26 mouse cellular contexts compared by ENCODE assay signal in the genomic region with DNA sequence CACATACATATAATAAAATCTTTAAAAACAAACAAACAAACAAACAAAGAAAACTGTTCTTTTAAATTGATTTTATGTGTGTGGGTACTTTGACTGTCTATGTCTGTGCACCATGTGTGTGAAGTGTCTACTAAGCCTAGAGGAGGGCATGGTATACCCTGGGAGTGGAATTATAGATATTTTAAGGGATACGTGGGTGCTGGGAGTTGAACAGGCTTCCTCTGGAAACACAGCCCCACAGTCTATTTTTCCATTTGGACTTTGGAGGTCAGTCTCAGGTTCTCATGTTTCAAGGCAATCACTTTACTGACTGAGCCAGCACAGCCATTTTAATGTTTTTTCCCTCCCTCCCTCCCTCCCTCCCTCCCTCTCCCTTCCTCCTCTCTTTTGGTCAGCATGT.
"Had no signal": no experiment of that assay in that cellular context is flagged by ENCODE, and none has a peak within 500 bp of the region (broad histone marks: within the 10 kb centered on the region; RNA-seq: fewer than 3 reads in every experiment).

No protein-coding gene starts in this region.

- H3K36me3 ChIP-seq: heart, embryonic 10.5 days; heart, embryonic 12.5 days; hindbrain, embryonic 10.5 days; hindbrain, embryonic 12.5 days; intestine, embryonic 15.5 days; liver, embryonic 13.5 days had no signal

- H3K9me3 ChIP-seq: heart, embryonic 10.5 days; heart, embryonic 12.5 days; hindbrain, embryonic 10.5 days; hindbrain, embryonic 12.5 days; intestine, embryonic 15.5 days; liver, embryonic 13.5 days had no signal

- ATAC-seq: forebrain, postnatal 0 days; hindbrain, embryonic 16.5 days; inflammation-experienced regulatory T-cells, adult 6 months; intestine, embryonic 15.5 days; intestine, postnatal 0 days had no signal

- H3K4me1 ChIP-seq: heart, embryonic 10.5 days; heart, embryonic 12.5 days; hindbrain, embryonic 12.5 days; intestine, embryonic 15.5 days; liver, embryonic 13.5 days had no signal

- H3K9ac ChIP-seq: forebrain, postnatal 0 days; heart, embryonic 12.5 days; hindbrain, embryonic 12.5 days; hindbrain, embryonic 14.5 days; intestine, embryonic 15.5 days; liver, embryonic 13.5 days had no signal

- H3K4me2 ChIP-seq: heart, embryonic 12.5 days; hindbrain, embryonic 12.5 days; hindbrain, embryonic 14.5 days; intestine, embryonic 15.5 days; liver, embryonic 11.5 days; liver, embryonic 13.5 days had no signal

- H3K27ac ChIP-seq: gastrocnemius, adult 2 months; heart, embryonic 10.5 days; hindbrain, embryonic 10.5 days; hindbrain, embryonic 12.5 days; hindbrain, embryonic 14.5 days; intestine, embryonic 15.5 days; left cerebral cortex, adult 2 months; liver, embryonic 13.5 days had no signal

- DNase-seq: forebrain, postnatal 0 days; gastrocnemius, adult 2 months; gastrocnemius, postnatal 10 days; gastrocnemius, postnatal 25 days; heart, adult 18-20 months; heart, postnatal 10 days; heart, postnatal 4 days; kidney, adult 18-20 months; kidney, adult 8-10 months; kidney, postnatal 10 days; kidney, postnatal 25 days; kidney, postnatal 4 days; left cerebral cortex, postnatal 4 days; liver; liver, embryonic 13.5 days had no signal

- H3K27me3 ChIP-seq: heart, embryonic 12.5 days; hindbrain, embryonic 12.5 days; intestine, embryonic 15.5 days; liver, embryonic 13.5 days had no signal

- H3K4me3 ChIP-seq: gastrocnemius, adult 2 months; heart, embryonic 10.5 days; heart, embryonic 12.5 days; hindbrain, embryonic 10.5 days; hindbrain, embryonic 12.5 days; intestine, embryonic 15.5 days; left cerebral cortex, adult 2 months; liver, embryonic 13.5 days had no signal
